Mouse (Mus musculus) CH12.LX (cell line): ENCODE measurements around the gene Gins3. TPM values are rescaled to one million over a fixed set of nuclear protein-coding genes. Genes with fewer than 3 reads are reported as not detected.
A peak's percentile ranks its signal among the peaks of the same experiment; 100 is the strongest.

Experiments used
- DNase-seq: peaks from one replicate; pipeline ENCODE4 v3.0.0-alpha.2; 2013; ENCODE audit errors: extremely low read depth
- H3K27ac ChIP-seq: 2 replicates; pipeline ENCODE4 v1.5.1; 2012; ENCODE audit warnings: low read depth, mild to moderate bottlenecking, control low read depth, moderate library complexity; ENCODE audit not compliant: insufficient read depth
- H3K27me3 ChIP-seq: replicated peaks from 2 replicates; pipeline ENCODE3; 2012; ENCODE audit warnings: inconsistent platforms
- H3K36me3 ChIP-seq, 2 experiments: replicated peaks in 1 of 2; 2 replicates each; pipeline versions ENCODE3 to v1.6.1; 2012; ENCODE audit warnings: inconsistent platforms in 1 of 2, low read length in 1 of 2, mild to moderate bottlenecking in 1 of 2, mixed read lengths in 1 of 2, moderate library complexity in 1 of 2; ENCODE audit not compliant: control insufficient read depth in 1 of 2, insufficient read depth in 1 of 2
- H3K4me1 ChIP-seq, 2 experiments: 2 replicates each; pipeline ENCODE4 v1.6.1; 2012; ENCODE audit warnings: inconsistent platforms in 1 of 2, moderate library complexity in 1 of 2; ENCODE audit not compliant: insufficient read depth in 2 of 2, control insufficient read depth in 1 of 2
- H3K4me2 ChIP-seq: 2 replicates; pipeline ENCODE4 v1.6.1; 2012; ENCODE audit warnings: low read depth, mild to moderate bottlenecking, control low read depth; ENCODE audit not compliant: poor library complexity, insufficient read depth, severe bottlenecking
- H3K4me3 ChIP-seq, 3 experiments: fragments of 150-350 bp in 1 of 3; sonication (generic) in 1 of 3; replicated peaks in 1 of 3; 2 replicates each; pipeline versions ENCODE3 to v1.5.1; 2011 to 2012; ENCODE audit warnings: low read depth in 2 of 3, low read length in 2 of 3, mild to moderate bottlenecking in 2 of 3, moderate library complexity in 2 of 3, control low read depth in 1 of 3, improper control_type of control experiment in 1 of 3, inconsistent platforms in 1 of 3, mixed read lengths in 1 of 3; ENCODE audit not compliant: poor library complexity in 1 of 3
- H3K79me2 ChIP-seq: replicated peaks from 2 replicates; pipeline ENCODE4 v1.6.1; 2012; ENCODE audit warnings: mild to moderate bottlenecking, moderate library complexity; ENCODE audit not compliant: control insufficient read depth, poor library complexity, insufficient read depth, severe bottlenecking; ENCODE audit errors: extremely low read depth
- H3K9ac ChIP-seq: 2 replicates; pipeline ENCODE4 v1.6.1; 2012; ENCODE audit warnings: low read depth, mild to moderate bottlenecking, control low read depth, moderate library complexity; ENCODE audit not compliant: insufficient read depth
- H3K9me3 ChIP-seq: replicated peaks from 2 replicates; pipeline ENCODE3; 2012; ENCODE audit warnings: low read length, inconsistent platforms, mixed read lengths
- BHLHE40 ChIP-seq: IDR thresholded peaks from 2 replicates; pipeline ENCODE4 v1.6.1; 2011; ENCODE audit warnings: mild to moderate bottlenecking, low read depth, low read length, improper control_type of control experiment
- CHD1 ChIP-seq: IDR thresholded peaks from 2 replicates; pipeline ENCODE4 v1.6.1; 2012; ENCODE audit warnings: low read depth, low read length, improper control_type of control experiment, inconsistent platforms
- CHD2 ChIP-seq: IDR thresholded peaks from 2 replicates; pipeline ENCODE4 v1.6.1; 2011; ENCODE audit warnings: low read length, improper control_type of control experiment
- E2F4 ChIP-seq: IDR thresholded peaks from 2 replicates; pipeline ENCODE4 v1.6.1; 2011; ENCODE audit warnings: low read depth, low read length, improper control_type of control experiment; ENCODE audit not compliant: insufficient replicate concordance
- ELF1 ChIP-seq: IDR thresholded peaks from 2 replicates; pipeline ENCODE4 v1.6.1; 2014; ENCODE audit warnings: low read depth, mild to moderate bottlenecking, inconsistent platforms, low read length, improper control_type of control experiment
- ETS1 ChIP-seq: conservative IDR thresholded peaks from 2 replicates; pipeline ENCODE4 v1.6.1; 2012; ENCODE audit warnings: low read depth, mild to moderate bottlenecking, inconsistent platforms, low read length, improper control_type of control experiment, moderate library complexity
- GABPA ChIP-seq: IDR thresholded peaks from 2 replicates; pipeline ENCODE4 v1.6.1; 2012; ENCODE audit warnings: low read depth, low read length, improper control_type of control experiment, inconsistent platforms; ENCODE audit not compliant: insufficient replicate concordance
- HCFC1 ChIP-seq: IDR thresholded peaks from 2 replicates; pipeline ENCODE4 v1.6.1; 2012; ENCODE audit warnings: low read depth, mild to moderate bottlenecking, inconsistent platforms, low read length, improper control_type of control experiment
- IRF4 ChIP-seq: IDR thresholded peaks from 2 replicates; pipeline ENCODE4 v1.6.1; 2014; ENCODE audit warnings: low read depth, mild to moderate bottlenecking, inconsistent platforms, low read length, improper control_type of control experiment
- JUN ChIP-seq: IDR thresholded peaks from 2 replicates; pipeline ENCODE4 v1.6.1; 2011; ENCODE audit warnings: low read depth, mild to moderate bottlenecking, low read length, improper control_type of control experiment, moderate library complexity; ENCODE audit not compliant: insufficient read depth
- KAT2A ChIP-seq: IDR thresholded peaks from 2 replicates; pipeline ENCODE4 v1.6.1; 2012; ENCODE audit warnings: low read length, improper control_type of control experiment, inconsistent platforms; ENCODE audit not compliant: insufficient replicate concordance
- MAFK ChIP-seq: IDR thresholded peaks from 2 replicates; pipeline ENCODE4 v1.6.1; 2011; ENCODE audit warnings: low read length, improper control_type of control experiment; ENCODE audit not compliant: insufficient replicate concordance
- MAX ChIP-seq: IDR thresholded peaks from 2 replicates; pipeline ENCODE4 v1.6.1; 2011; ENCODE audit warnings: low read length, improper control_type of control experiment
- MAZ ChIP-seq: IDR thresholded peaks from 2 replicates; pipeline ENCODE4 v1.6.1; 2012; ENCODE audit warnings: low read depth, mild to moderate bottlenecking, inconsistent platforms, low read length, improper control_type of control experiment, moderate library complexity
- MEF2A ChIP-seq: IDR thresholded peaks from 2 replicates; pipeline ENCODE4 v1.6.1; 2014; ENCODE audit warnings: low read depth, mild to moderate bottlenecking, inconsistent platforms, low read length, improper control_type of control experiment, borderline replicate concordance
- MXI1 ChIP-seq: IDR thresholded peaks from 2 replicates; pipeline ENCODE4 v1.6.1; 2011; ENCODE audit warnings: mild to moderate bottlenecking, low read depth, low read length, improper control_type of control experiment
- MYC ChIP-seq: IDR thresholded peaks from 2 replicates; pipeline ENCODE4 v1.6.1; 2011; ENCODE audit warnings: low read depth, mild to moderate bottlenecking, improper control_type of control experiment, low read length
- NELFE ChIP-seq: IDR thresholded peaks from 2 replicates; pipeline ENCODE4 v1.6.1; 2011; ENCODE audit warnings: low read depth, low read length, improper control_type of control experiment
- NRF1 ChIP-seq: IDR thresholded peaks from 2 replicates; pipeline ENCODE4 v1.6.1; 2014; ENCODE audit warnings: low read depth, mild to moderate bottlenecking, inconsistent platforms, low read length, improper control_type of control experiment, moderate library complexity
- PAX5 ChIP-seq: IDR thresholded peaks from 2 replicates; pipeline ENCODE4 v1.6.1; 2012; ENCODE audit warnings: low read length, inconsistent platforms, mixed read lengths
- POLR2A ChIP-seq: IDR thresholded peaks from 2 replicates; pipeline ENCODE4 v1.6.1; 2011; ENCODE audit warnings: low read depth, mild to moderate bottlenecking, improper control_type of control experiment, low read length
- POLR2AphosphoS2 ChIP-seq: IDR thresholded peaks from 2 replicates; pipeline ENCODE4 v1.6.1; 2011; ENCODE audit warnings: low read depth, low read length, improper control_type of control experiment
- RAD21 ChIP-seq: IDR thresholded peaks from 2 replicates; pipeline ENCODE4 v1.6.1; 2011; ENCODE audit warnings: low read depth, mild to moderate bottlenecking, low read length, improper control_type of control experiment, moderate library complexity
- RCOR1 ChIP-seq: conservative IDR thresholded peaks from 2 replicates; pipeline ENCODE4 v1.6.1; 2012; ENCODE audit warnings: low read depth, mild to moderate bottlenecking, inconsistent platforms, low read length, improper control_type of control experiment
- SIN3A ChIP-seq: IDR thresholded peaks from 2 replicates; pipeline ENCODE4 v1.6.1; 2012; ENCODE audit warnings: low read length, improper control_type of control experiment, inconsistent platforms
- SMC3 ChIP-seq: IDR thresholded peaks from 2 replicates; pipeline ENCODE4 v1.6.1; 2011; ENCODE audit warnings: low read depth, low read length, improper control_type of control experiment
- TBP ChIP-seq: conservative IDR thresholded peaks from 2 replicates; pipeline ENCODE4 v1.6.1; 2011; ENCODE audit warnings: low read depth, low read length, improper control_type of control experiment
- TCF12 ChIP-seq: IDR thresholded peaks from 2 replicates; pipeline ENCODE4 v1.6.1; 2014; ENCODE audit warnings: low read depth, mild to moderate bottlenecking, inconsistent platforms, low read length, improper control_type of control experiment
- USF1 ChIP-seq: IDR thresholded peaks from 2 replicates; pipeline ENCODE4 v1.6.1; 2014; ENCODE audit warnings: low read depth, mild to moderate bottlenecking, inconsistent platforms, low read length, improper control_type of control experiment
- USF2 ChIP-seq: conservative IDR thresholded peaks from 2 replicates; pipeline ENCODE4 v1.6.1; 2011; ENCODE audit warnings: low read depth, low read length, improper control_type of control experiment
- ZC3H11A ChIP-seq: IDR thresholded peaks from 2 replicates; pipeline ENCODE4 v1.6.1; 2012; ENCODE audit warnings: low read depth, mild to moderate bottlenecking, inconsistent platforms, low read length, improper control_type of control experiment
- ZKSCAN1 ChIP-seq: IDR thresholded peaks from 2 replicates; pipeline ENCODE4 v1.6.1; 2012; ENCODE audit warnings: low read depth, inconsistent platforms, low read length, improper control_type of control experiment, borderline replicate concordance
- ZMIZ1 ChIP-seq: IDR thresholded peaks from 2 replicates; pipeline ENCODE4 v1.6.1; 2012; ENCODE audit warnings: low read depth, mild to moderate bottlenecking, inconsistent platforms, low read length, improper control_type of control experiment
- dilution Hi-C: fragments of 300-500 bp; cut with MboI; formaldehyde crosslinking; loops from 2 replicates; pipeline ENCODE4 v1.14.3; 2020; ENCODE audit warnings: low sequenced_read_pairs; ENCODE audit not compliant: extremely low pct_unique_long_range_greater_than_20kb, extremely low pct_ligation_motif_present
- in situ Hi-C: fragments of 300-500 bp; cut with MboI; formaldehyde crosslinking; loops from 3 replicates; pipeline ENCODE4 v1.14.3; 2019; ENCODE audit warnings: low sequenced_read_pairs, low pct_ligation_motif_present, low pct_unique_long_range_greater_than_20kb, mixed read lengths
- polyA plus RNA-seq: library from polyadenylated mRNA; unstranded; fragments of >175 nt; gene quantifications from 2 replicates; pipeline ENCODE4 v1.2.1, GENCODE M21; 2012; ENCODE audit warnings: low read depth; ENCODE audit not compliant: insufficient read length
- total RNA-seq, 2 experiments: library from RNA; depleted of rRNA; stranded (reverse); fragments of 300-350 nt in 1 of 2; fragments of >200 nt in 1 of 2; gene quantifications; 2 replicates each; pipeline ENCODE4 v1.2.3; 2012 to 2014

The Gins3 gene
- 10.4 and 13.9 TPM in 2 replicates for total RNA-seq (2012; rRNA removed)
- 18.0 and 19.4 TPM in 2 replicates for total RNA-seq (2014; rRNA removed)
- 14.2 and 15.8 TPM in 2 replicates for polyA plus RNA-seq

DNA sequence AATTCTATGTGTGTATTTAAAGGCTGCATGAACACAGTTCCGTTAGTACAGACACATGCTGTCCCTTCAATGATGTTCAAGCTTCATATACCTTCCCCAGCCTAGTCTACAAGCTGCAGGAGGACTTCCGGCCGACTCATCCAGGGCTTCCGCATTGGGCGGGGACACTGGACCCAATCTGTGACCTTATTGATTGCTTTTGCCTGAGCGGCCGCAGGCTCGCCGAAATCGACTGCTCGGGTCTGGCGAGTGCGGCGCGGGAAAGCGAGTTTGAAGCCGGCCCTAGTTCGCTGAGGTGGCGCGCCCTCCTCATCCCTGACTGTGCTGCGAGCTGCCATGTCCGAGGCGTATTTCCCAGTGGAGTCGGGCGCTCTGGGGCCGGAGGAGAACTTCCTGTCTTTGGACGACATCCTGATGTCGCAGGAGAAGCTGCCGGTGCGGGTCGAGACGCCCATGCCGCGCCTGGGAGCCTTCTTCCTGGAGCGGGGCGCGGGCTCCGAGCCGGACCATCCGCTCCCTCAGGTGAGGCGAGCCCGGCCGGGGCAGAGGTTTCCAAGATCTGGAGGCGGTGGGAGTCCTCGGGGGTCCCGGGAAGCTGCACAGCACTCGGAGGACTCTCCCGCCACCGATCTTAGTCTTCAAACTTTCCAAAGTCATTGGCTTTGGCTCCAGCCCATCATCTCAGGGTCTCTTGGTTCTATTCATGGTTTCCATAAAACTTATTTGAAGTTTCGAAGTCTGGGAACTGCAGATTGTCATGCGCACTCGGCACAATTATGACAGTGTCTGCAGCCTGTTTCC lies at the start of gene Gins3:
TSS of gene Gins3 (plus strand) at position 192 of the 801 bp plus-strand sequence.
- Histone ChIP-seq H3K9me3 (no peaks in the 10 kb centered on the region), H3K4me3 (peak within 1 kb of the TSS; percentile 70 to 90 (median 87)), H3K9ac (peak within 1 kb of the TSS; percentile 68), H3K36me3 (peaks cover 5 to 14% of the 10 kb centered on the region in 2 experiments), H3K4me1 (peaks cover 0 to 23% of the 10 kb centered on the region in 2 experiments; a peak in 3 of 4 replicates), H3K27me3 (no peaks in the 10 kb centered on the region), H3K27ac (no peak within 1 kb of the TSS; the same call in 1 of the 2 replicates), H3K79me2 (peaks cover 16% of the 10 kb centered on the region), H3K4me2 (peak within 1 kb of the TSS; percentile 53; the same call in 1 of the 2 replicates)
- peak; percentile 96 for DNase-seq
- in situ Hi-C loops (no loop called here), dilution Hi-C loops (no loop called here)
- peak; percentile 78 for TF ChIP-seq NELFE
- TF ChIP-seq MEF2A, result peak; percentile 58; the same call in 1 of the 2 replicates
- peak; percentile 22; the same call in 1 of the 2 replicates for TF ChIP-seq BHLHE40
- TF ChIP-seq RCOR1, result no peak
- no peak for TF ChIP-seq ZKSCAN1
- peak; percentile 27; the same call in 1 of the 2 replicates for TF ChIP-seq POLR2AphosphoS2
- TF ChIP-seq TCF12, result peak; percentile 77
- TF ChIP-seq ZMIZ1, result 0 out of 2 replicates have a peak, but pooled peaks have one; percentile 26
- peak; percentile 73 for TF ChIP-seq IRF4
- no peak for TF ChIP-seq CHD2
- no peak for TF ChIP-seq JUN
- peak; percentile 39; the same call in 1 of the 2 replicates for TF ChIP-seq GABPA
- TF ChIP-seq MAFK, result no peak
- peak; percentile 50 for TF ChIP-seq NRF1
- no peak for TF ChIP-seq USF2
- TF ChIP-seq CHD1, result no peak
- peak; percentile 78 for TF ChIP-seq TBP
- TF ChIP-seq SIN3A, result peak; percentile 100
- TF ChIP-seq HCFC1, result peak; percentile 93
- no peak for TF ChIP-seq RAD21
- TF ChIP-seq MYC, result peak; percentile 63; the same call in 1 of the 2 replicates
- peak; percentile 87; the same call in 1 of the 2 replicates for TF ChIP-seq KAT2A
- peak; percentile 79 for TF ChIP-seq MAZ
- TF ChIP-seq POLR2A, result peak; percentile 73
- TF ChIP-seq USF1, result no peak
- no peak for TF ChIP-seq ZC3H11A
- peak; percentile 99 for TF ChIP-seq E2F4
- TF ChIP-seq MXI1, result peak; percentile 94
- TF ChIP-seq ELF1, result peak; percentile 100
- TF ChIP-seq MAX, result peak; percentile 74
- 0 out of 2 replicates have a peak, but pooled peaks have one; percentile 26 for TF ChIP-seq ETS1
- no peak for TF ChIP-seq PAX5
- TF ChIP-seq SMC3, result no peak
